Mouse (Mus musculus) T-helper 2 cell (primary cell): ENCODE data around the gene 1110017D15Rik.

Experiments
- in situ Hi-C: fragments of 300-600 bp; cut with MboI, MseI; formaldehyde crosslinking; loops from one replicate; pipeline ENCODE4 v1.15.1; 2025; ENCODE audit warnings: high pct_unique_total_duplicates

1110017D15Rik gene

DNA sequence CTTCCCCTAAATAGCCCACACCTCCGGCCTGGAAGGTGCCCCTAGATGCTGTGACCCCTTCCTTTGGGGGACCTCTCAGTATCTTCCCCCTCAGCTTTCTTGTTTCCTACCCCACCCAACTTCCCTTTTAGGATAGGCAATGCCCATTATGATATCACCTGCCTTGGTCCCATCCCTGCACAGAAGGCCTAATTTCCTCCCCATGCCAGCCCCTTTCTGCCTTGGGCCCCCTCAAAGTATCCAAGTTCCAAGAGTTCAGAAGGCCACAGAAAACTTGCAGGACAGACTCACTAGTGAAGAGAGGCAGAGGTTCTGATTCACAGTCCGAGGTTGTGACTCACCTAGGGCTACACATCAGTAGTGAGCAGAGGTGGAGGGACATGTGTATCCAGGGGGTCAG is at the start of gene 1110017D15Rik:
1110017D15Rik (minus strand) TSS at position 101 of the 400 bp plus-strand sequence.
- in situ Hi-C loops, result no loop called here

DNA sequence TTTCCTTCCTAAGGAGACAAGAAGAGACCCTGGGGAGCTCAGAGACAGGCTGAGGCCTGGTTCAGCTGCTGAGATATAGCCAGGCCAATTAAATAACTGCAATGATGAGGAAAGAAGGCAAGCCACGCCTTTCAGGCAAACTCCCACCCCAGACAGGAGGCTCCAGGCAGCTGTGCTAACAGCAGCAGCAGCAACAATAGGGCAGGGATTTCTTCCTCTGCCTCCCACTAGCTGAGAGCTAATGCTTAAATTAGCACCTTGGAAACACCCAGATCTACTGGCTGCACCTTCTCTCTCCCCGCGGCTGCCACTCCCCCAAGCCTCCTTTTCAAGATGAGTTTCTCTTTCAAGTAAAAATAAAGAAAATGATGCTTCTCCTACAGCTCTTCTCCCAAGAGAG is 49.0 kb upstream of the 1110017D15Rik start:
- in situ Hi-C loops, result loop anchor here (5.0 to 10.0 kb wide), 2 partner anchors 64 to 1421 kb away; partner anchors contain the start of genes AI464131 and Aco1

DNA sequence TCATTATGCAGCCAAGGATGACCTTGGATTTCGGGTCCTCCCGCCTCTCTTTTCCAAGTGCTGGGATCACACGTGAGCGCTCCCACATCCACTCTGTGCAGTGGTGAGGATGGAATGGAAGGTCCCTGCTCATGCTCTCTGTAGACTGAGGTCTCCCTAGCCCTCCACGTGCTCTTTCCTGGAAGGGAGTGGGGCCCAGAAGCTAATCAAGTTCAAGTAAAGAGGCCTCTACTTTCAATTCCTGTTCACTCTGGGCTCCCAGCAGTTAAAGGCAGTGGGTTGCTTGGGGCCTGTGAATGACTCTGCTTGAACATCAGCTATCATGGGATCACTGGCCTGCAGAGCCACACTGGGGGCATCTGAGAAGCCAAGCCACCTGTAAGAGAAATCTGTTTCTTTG is 46.2 kb upstream of the 1110017D15Rik start:
- in situ Hi-C loops, result loop anchor here (10.0 kb wide), 1 partner anchor 1418 kb away; the partner anchor contains the start of gene Aco1

DNA sequence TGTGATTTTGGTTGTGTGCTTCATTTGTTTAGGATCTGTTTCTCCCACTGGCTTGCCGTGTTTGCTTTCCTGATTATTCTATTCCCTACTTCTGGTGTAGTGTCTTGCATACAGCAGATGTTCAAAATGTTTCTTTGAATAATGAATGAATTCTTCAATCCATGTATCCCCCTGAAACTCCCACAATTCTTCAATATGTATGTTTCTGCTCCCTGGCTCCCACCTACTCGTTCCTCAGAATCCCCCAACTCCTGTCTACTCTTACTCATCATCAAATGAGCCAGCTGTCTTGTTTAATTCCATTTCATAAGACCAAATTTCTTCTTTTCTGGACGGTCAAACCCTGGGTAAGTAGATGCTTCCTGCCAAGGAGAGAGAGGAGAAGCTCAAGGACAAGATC is 40.0 kb upstream of the 1110017D15Rik start:
- in situ Hi-C loops, result loop anchor here (5.0 kb wide), 1 partner anchor 150 kb away; no protein-coding TSS in a partner anchor

DNA sequence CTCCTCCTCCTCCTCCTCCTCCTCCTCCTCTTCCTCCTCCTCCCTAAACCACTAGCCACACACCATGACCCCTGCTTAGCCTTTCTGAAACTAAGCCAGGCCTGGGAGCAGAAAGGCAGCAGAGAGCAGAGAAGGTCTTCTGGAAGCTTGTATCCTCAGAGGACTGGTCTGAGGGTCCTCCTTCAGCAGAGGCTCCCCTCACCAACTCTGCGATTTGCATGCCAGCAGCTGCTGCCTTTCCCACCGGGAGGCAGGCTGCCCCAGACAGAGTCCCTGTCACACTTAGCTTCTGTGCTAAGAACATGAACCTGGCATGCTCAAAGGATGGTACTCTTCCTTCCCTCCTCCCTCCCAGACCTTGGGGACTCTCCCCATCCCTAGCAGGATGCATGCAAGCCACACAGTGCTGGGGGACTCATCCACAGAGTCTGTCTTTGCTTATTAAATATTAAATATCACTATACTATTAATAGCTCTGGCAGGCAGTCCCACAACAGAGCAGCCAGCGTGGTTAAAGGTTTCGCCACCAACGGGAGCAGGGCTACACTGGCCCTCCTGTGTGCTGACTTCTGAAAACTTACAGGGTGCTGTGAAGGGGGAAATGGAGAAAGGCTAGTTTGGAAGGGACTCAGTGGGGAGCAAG is 39.3 kb upstream of the 1110017D15Rik start:
- in situ Hi-C loops, result loop anchor here (5.0 kb wide), 1 partner anchor 151 kb away; no protein-coding TSS in a partner anchor

DNA sequence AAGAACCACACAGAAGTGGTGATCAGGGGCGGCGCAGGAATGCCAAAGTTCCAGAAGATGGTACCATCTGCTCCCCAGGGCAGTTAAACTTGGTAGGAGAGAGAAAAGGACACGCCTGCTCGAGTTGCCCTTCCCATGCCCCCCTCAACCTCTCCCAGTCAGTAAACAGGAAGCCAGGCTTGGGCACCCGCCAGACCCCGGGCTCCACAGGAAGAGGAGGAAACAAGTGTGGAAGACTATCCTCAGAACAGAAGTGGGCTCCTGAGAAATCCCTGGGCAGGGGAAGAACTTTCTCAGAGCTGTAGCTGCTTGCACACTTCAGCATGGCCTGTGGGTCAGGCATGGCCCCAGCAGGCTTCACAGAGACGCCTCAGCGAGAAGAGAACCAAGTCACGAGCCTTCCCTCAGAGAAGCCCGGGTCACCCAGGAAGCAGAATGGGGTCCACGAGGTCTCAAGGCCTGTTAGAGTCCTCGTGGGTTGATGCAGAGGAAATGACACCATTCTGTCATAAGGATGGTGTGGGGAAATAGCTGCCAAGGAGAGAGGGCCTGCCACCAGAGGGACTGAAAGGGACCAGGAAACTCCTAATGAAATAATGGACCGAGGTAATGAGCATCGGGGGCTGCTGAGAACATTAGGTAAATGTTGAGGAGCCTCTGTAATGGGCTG is 38.0 kb upstream of the 1110017D15Rik start:
- in situ Hi-C loops, result loop anchor here (5.0 kb wide), 2 partner anchors 57 to 152 kb away; no protein-coding TSS in a partner anchor

DNA sequence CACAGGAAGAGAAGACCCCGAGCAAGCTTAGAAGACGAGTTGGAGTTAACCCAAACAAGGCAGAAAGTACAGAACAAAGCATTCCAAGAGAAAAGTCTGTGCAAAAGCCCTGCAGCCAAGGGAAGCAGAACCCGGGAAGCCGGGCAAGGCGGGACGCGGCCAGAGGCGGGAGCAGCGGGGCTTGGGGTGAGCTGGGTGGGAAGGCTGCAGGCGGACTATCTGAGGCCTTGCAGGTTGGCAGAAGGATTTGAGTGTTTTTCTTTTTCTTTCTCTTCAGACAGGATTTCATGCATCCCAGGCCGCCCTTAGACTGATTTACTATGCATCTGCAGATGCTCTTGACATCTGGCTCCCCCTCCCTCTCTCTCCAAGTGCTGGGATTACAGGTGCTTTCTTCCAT is 36.0 kb upstream of the 1110017D15Rik start:
- in situ Hi-C loops, result loop anchor here (5.0 kb wide), 1 partner anchor 59 kb away; no protein-coding TSS in a partner anchor

DNA sequence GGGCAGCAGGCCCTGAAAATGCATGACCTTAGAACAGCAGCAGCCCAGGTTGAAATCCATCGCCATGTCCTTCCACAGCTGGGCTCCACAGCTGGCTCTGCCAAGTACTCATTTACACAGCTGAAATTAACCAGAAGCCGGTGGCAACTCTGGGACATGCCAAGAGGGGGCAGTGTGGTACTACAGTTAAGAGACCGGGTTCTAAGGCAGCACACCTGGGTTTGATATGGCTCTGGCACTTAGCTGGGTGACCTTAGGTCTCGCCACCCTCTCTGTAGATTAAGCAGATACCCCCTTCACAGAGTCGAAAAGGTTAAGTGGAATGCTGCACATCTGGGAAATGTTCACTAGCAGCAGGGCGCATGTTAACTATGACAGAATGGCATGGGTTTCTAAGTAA is 35.4 kb upstream of the 1110017D15Rik start:
- in situ Hi-C loops, result loop anchor here (5.0 kb wide), 1 partner anchor 60 kb away; no protein-coding TSS in a partner anchor

DNA sequence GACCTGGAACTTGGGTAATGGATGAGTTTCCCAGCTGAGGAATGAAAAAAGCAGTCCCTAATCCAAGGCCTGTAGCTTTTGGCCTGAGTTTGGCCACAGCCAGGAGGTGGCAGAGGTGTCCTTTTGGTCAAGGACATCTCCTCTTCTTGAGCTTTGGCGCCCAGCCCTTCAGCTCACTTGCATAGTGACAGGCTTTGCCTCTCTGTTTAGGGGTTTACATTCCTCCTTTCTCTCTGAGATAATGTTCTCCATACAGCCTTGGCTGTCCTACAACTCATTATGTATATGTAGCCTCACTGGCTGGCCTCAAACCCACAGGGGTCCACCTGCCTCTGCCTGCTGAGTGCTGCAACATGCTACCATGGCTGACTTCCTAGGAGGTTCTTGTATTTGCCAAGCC is 30.0 kb upstream of the 1110017D15Rik start:
- in situ Hi-C loops, result no loop called here

DNA sequence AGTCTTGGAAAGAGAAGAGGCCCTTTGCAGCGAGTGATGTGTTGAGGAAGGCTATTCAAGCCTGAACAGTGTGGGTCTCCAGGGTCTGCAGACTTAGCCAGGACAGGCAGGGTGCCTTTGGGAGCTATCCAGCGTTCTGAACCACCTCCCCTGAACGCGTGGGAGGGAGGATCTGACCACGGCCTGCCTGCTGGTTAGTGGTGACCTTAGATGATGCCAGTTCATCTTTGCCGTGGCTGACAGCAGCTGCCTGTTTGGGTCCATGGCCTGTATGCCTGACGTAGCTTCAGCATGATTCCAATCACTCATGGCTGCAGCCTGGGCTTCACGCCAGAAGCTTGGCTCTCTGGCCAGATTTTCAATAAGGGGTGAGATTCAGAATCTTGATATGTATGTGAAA is 28.9 kb upstream of the 1110017D15Rik start:
- in situ Hi-C loops, result no loop called here

DNA sequence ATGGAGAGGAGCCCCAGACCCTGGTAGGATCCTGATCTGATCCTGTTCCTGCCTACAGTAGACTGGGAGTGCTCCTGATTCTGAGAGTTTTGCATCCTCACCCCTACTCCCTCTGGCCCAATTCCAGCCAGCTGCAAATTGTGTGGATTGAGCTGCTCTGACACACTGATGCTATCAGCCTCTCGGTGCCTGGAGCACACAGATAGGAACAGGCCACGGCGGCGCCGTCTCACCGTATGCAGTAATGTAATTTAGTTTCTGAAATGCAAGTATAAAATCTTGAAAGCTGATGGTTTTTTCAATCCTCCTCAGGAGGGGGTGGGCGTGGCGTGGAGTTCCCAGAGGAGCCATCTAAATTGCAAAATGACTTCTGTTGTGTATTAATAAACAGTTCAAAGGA is 25.0 kb upstream of the 1110017D15Rik start:
- in situ Hi-C loops, result no loop called here

DNA sequence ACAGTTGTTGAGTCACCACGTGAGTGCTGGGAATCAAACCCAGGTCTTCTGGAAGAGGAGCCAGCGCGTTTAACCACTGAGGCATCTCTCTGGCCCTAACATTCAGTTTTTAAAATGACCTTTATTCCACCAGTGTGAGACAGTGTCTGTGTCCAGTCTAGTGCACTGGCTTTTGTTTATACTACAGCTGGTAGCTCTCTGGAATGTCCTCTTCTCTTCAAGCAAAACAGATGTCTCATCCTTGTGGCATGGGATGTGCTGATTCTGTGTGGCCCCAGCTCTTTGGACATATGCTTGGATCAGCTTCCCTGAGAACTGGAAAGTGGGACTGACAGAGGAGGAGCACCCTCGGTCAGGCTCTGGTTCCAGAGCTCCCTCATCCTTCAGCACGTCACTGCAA is 17.7 kb upstream of the 1110017D15Rik start:
- in situ Hi-C loops, result no loop called here

DNA sequence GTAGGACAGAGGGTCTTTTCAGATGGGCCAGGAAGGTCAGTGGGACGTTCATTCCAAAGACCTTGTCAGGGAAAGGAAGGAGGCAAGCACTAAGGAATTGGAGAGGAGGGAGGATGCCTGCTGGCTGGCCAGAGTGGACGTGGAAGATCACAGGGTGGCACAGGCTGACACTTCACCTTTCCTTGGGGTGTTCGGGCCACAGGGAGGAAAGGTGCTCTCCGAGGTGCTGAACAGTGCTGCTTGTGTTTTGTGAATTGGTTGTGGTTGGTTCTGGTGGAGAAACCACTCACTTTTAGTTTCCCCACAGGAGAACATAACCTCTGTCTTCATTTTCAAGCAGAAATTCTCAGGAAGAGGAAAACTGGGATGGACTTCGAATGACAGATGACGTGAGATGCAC is 15.3 kb upstream of the 1110017D15Rik start:
- in situ Hi-C loops, result no loop called here

DNA sequence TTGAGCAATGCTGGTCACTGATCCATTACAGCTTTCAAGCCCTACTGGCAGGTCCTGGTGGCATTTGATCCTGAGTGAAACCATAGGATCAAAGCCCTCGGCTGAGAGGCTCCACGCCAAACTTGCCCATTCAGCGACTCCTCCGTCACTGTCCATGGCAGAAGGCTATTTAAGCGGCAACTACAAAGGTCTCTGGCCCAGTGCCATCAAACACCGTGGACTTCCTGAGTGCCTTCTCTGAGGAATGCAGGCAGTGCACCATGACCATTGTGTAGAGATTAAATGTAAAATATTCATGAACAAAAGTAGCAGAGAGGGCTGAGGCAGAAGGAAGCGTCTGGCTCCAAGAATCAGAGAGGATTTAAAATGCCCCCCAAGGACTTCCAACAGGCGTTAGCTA is 10.9 kb upstream of the 1110017D15Rik start:
- in situ Hi-C loops, result no loop called here

DNA sequence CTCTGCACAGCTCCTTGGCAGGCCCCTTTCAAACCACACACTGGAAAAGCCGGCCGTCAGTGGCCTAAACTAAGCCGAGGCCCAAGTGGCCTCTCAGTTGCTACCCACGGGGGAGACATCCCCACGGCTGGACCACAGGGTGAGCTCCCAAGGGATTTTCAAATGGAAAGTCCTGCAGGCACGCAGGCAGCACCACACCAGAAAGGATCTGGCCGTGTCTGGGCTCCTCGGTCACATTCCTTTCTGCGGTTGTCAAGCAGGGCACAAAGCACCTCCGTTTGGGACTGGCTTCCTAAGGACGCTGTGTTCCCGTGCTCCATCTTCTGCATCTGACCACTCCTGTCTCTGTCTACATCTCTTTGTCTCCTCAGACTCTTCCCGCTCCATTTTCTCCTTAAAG is 9.9 kb upstream of the 1110017D15Rik start:
- in situ Hi-C loops, result no loop called here

DNA sequence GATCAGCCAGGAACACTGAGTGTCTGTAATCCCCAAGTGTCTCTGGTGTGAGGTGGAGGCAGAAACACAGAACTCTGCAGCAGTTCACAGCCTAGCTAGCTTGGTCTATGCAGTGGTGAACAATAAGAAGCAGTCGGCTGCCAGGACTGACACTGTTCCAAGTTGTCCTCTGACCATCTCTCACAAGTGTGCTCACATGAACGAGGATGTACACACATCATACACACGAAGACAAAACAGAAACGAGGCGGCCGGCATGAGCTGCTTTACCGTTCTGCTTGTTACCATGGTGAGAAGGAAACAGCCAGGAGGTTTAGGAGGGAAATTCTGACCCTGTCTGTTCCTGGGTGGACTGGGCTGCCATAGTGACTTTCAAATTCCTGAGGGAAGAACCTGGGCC is 9.4 kb upstream of the 1110017D15Rik start:
- in situ Hi-C loops, result no loop called here

DNA sequence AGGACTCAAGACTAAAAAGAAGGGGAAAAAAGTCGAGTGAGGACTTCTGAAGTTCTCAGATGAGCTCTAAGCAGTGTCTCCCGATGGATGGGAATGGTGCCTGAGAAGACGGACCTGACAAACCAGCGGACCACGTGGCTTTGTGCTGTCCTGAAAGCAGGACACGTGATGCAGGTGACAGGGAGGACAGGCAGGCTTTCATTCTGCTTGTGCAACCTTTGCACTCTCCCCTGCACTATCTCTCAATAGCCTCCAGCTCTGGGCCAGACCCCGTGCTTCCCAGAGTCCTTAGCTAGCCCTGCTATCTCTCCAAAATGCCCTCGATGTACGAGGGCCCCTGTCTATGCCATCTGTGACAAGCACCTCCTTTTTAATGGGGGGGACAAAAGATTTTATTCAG is 7.7 kb upstream of the 1110017D15Rik start:
- in situ Hi-C loops, result no loop called here

DNA sequence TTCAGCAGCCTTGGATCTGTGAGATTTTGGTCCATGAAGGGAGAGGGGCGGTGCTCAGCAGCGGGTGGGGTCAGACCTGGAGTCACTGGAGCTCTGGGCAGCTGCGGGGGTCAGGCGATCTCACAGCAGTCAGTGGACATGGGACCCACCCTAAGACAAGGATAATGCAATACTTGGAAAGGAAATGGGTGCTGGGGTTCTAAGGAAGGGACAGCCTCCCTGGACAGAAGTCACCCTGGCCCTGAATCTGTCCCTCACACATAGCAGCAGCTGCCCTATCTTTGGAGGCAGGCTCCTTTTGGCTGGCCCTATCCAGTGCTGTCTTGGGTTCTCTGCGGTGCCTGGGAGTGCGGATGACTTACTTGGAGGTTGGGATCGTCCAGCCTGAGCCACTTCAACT is 6.7 kb upstream of the 1110017D15Rik start:
- in situ Hi-C loops, result no loop called here

DNA sequence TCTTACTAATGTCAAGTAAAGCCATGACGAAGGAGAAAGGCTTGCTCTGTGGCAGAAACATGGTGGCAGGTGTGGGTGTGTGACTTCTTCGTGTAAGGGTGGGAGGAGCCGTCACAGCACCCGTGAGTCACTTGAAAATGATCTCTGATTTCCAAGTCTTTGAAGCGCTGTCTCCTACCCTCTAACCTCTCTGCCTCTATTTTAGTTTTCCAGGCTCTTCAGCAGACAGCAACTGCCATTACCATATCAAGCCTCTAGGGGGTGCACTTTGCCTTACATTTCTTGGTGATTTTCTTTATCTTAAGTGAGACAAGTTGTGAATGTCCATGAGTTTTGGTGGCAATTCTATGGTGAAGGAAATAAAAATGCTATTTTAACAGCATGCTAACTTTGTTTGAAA is 5.7 kb upstream of the 1110017D15Rik start:
- in situ Hi-C loops, result no loop called here

DNA sequence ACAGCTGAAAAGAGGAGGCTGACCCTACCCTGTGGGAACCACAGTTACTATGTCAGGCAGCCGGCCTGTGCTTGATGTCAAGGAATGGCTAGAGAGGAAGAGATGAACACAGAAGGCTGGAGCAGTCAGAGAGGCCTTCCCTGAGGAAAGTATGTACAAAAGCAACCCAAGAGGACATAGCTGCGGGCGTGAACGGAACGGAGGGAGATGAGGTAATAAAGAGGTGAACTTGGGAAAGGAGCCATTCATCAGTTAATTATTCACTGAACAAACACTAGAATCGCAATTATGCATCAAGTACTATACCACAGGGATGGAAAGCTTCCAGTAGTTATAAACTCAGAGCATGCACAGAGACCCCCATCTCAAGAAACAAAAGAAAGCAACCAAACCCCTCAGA is 5.0 kb upstream of the 1110017D15Rik start:
- in situ Hi-C loops, result no loop called here

DNA sequence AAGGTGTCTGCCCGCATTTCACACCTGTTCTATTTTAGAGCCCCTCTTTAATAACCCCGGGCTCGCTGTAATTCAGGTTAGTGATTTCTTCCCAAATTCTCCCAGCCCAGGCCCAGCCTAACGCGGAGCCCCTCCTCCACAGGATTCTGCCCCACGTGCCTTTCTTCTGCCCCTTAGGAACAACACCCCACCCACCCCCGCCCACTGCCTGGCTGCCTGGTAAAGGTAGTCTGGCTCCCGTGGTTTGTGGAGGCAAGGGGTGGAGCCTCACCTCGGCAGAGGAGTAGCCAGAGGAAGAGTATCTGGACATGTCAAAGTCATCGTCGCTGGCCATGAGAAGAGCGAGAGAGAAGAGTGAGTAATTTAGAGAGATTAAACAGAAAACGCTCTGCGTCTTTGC is 3.5 kb upstream of the 1110017D15Rik start:
- in situ Hi-C loops, result no loop called here

DNA sequence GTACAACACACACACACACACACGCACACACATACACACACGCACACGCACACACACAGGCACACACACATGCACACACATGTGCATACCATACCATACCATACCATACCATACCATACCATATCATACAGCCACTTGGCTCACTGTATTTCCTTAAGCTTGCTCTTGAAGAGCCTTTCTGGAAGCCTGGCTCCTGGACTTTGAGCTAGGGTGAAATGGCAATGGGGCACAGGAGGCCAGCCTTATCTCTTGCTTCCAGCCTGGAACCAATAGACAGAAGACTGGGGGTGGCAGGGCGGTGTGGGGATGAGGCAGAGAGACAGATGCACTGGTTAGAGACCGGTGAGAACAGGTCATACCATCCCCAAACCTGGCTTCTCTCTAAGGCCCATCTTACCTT is 2.1 kb upstream of the 1110017D15Rik start:
- in situ Hi-C loops, result no loop called here

DNA sequence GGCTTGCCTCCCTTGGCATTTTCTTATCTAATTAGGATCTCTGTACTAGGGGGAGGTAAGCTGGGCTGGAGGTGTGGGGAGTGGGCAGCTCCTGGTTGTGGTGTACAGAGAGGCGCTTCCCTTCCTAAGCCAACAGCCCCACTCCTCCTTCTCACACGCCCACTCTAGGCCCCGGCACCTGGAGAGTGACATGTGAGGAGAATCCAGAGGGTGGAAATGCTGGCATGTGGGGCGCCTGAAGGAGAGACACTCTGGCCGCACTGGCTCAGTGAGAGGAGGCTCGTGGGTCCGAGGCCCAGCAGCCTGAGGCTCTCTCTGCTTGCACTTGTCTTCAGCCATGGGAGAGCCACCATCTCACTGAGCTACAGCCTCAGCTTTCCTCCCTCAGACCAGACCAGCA is 1.2 kb upstream of the 1110017D15Rik start:
- in situ Hi-C loops, result no loop called here
